Mouse (Mus musculus): Measurements from ENCODE around the gene Rgs3.
A peak's percentile ranks its signal among the peaks of the same experiment; 100 is the strongest.
"Not testable (repeated sequence)": the region's sequence is repeated elsewhere in the genome, so short reads cannot be mapped to it uniquely, and the experiment has no call there.

The Rgs3 gene

DNA sequence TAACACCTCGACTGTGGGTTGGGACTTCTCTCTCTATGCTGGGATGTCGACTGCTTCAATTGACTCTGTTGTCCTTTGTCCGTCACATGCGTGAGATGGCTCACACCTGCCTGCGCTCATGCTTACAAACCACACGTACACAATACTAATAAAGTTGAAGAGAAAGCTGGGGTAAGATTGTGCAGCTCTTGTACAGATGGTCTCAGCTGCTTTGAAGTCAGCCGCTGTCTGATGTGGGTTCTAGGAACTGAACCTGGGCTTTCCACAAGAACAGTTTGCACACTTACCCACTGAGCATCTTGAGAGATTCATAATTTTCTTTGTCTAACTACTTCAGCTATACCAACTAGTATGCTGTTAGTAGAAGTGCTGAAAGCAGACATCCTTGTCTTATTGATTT lies 7.7 kb upstream of the Rgs3 start:
- DNase-seq (ENCODE audit: low spot score), result no peak

DNA sequence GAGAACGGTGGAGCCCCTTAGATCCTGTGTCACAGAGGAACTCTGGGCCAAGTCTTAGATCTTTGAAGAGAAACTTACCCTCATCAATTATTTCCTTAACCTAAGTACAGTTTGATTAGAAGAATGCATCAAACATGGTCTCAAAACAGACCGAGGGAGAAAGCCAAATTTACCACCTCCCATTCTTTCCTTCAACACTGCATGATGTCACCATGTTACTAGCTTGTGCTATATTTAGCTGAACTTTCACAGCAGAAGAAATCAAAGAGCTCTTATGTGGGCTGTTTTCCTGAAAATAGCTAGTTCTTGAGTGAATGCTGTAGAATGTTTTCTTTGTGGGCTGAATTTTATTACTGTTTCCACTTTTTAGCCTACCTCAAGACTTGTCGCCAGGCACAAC lies 2.2 kb upstream of the Rgs3 start:
- DNase-seq (ENCODE audit: low spot score), result no peak

DNA sequence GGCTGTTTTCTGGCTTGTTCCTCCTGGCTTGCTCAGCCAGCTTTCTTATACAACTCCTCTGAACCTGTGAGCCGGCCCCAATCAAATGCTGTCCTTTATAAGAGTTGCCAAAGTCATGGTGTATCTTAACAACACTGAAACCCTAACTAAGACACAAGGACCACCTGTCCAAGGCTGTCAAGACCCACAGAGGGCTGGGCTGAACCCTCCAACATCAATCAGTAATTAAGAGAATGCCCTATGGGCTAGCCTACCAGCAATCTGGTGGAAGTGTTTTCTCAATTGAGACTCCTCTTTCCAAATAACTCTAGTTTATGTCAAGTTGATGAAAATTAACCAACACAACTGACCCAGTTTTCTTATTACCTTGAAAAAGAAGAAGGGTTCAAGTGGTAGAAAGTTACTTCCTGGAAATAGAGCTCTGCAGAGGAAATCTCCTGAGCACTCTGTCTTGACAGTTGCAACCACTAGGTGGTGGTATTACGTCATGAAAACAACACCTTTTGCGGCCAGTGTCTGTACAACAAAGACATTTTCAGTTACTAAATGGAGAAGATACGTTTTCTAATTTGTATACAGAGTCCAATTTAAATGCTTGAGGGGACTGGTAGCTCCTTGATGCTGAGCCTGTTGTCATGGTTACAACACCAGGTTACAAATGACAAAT lies 1.4 kb downstream of the Rgs3 start:
- DNase-seq (ENCODE audit: low spot score), result peak; percentile 88

DNA sequence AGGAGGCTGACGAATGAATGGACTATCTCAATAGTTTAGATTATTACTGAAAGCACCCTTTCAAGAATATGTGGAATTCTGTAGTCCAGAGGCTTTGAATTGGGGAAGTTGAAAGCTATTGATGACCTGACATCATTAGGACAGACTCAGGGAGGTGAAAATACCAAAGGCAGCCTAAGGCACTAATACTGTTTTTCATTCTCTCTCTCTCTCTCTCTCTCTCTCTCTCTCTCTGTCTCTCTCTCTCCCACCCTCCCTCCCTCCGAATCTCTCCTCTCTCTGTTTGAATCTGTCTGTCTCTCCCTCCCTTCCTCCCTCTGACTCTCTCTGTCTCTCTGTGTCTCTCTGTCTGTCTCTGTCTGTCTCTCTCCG lies 2.0 kb downstream of the Rgs3 start:
- DNase-seq (ENCODE audit: low spot score), result no peak

DNA sequence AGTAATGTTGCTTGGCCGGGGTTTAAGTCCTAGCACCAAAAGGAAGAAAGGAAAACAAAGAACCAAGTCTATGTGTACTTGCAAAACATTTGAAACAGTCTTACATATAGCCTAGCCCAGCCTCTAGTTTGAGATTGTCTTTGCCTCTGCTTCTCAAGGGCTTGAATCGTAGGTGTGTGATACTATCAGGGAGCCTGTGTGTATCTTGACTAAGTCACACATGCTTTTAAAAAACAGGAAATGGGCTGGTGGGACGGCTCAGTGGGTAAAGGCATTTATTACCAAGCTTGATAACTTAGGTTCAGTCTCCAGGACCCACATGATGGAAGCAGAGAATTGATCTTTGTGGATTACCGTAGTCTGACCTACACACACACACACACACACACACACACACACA lies 2.4 kb downstream of the Rgs3 start:
- no peak for DNase-seq (ENCODE audit: low spot score)

DNA sequence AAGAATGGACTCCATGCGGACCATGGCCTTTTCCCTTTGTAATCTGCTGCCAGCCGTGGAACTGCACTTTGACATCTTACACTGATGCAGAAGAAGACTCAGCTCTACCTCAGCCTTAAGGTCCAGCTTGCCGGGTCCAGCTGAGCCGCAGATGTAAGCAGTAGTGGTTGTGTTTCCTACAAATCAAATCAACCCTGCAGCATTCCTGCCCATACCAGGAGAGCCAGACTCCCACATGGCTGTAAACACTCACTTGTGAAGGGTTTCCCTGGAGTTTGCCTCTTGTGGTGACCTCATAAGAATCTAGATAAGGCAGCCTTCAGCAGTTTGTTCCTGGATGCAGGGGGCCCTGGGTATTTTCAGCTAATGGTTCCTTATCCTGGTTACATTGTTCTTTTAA lies 6.9 kb downstream of the Rgs3 start:
- DNase-seq (ENCODE audit: low spot score), result peak; percentile 44

DNA sequence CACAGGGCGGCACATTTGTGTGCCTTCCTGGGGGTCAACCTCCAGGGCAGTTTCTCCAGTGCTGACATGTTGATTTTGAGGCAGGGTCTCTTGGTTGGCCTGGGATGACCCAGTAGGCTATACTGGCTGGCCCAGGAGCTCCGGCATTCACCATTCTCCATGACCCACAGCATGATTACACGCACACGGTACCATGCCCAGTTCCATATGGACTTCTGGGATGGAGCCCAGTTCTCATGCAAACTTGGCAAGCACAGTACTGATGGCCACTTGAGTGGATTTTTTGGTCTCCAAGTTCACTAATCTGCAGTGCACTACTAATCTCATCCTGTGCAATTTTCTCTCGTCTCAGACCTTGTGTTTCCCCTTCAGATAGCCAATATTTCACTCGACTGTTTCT lies 8.0 kb downstream of the Rgs3 start:
- DNase-seq (ENCODE audit: low spot score), result no peak

DNA sequence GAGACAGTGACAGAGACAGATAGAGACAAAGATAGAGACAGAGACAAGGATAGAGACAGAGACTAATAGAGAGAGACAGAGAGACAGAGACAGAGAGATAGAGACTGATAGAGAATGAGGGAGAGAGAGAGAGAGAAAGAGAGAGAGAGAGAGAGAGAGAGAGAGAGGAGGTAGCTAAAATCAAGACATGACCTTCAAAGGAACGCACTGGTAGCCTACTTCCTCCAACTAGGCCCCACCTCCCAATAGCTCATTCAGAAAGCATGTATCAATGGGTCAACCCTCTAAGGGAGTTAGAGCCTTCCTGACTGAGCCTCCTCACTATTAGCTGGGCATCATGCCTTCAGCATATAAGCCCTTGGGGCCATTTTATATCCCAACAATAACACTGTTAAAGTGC lies 8.7 kb downstream of the Rgs3 start:
- no peak for DNase-seq (ENCODE audit: low spot score)

DNA sequence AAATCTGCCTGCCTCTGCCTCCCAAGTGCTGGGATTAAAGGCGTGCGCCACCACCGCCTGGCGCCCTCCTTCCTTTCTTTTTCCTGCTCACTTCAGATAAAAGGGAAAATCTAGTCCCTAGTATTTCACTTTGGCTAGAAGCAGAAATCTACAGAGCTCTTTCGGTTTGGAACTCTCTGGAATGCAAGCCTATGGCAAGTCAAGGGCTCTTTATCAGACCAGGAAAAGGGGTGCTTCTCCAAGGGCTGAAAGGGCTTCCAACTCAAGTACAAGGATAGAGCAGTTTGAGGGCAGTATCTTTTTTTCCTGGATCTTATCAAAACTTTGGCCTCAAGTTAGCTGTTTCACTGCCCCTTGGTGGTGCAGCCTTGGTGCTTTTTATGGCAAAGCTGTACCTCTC lies 10.0 kb downstream of the Rgs3 start:
- no peak for DNase-seq (ENCODE audit: low spot score)

DNA sequence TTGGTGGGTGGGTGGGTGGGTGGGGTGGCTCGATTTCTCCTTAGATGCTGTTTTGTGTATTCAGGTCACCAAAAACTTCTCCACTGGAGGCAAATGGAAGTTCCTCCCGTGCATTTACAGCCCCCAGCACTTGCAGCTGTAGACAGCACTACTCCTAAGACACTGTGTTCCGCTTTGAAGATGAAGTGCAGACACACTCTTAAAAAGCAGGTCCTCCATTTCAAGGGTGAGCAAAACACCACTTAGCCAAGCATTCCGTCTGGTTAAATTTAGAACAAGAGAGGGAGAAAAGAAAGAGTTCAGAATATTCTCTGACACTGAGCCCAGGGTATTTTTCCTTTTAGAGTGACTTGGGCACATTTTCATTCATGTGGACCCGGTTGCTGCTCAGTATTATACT lies 10.4 kb downstream of the Rgs3 start:
- DNase-seq (ENCODE audit: low spot score), result peak; percentile 36

DNA sequence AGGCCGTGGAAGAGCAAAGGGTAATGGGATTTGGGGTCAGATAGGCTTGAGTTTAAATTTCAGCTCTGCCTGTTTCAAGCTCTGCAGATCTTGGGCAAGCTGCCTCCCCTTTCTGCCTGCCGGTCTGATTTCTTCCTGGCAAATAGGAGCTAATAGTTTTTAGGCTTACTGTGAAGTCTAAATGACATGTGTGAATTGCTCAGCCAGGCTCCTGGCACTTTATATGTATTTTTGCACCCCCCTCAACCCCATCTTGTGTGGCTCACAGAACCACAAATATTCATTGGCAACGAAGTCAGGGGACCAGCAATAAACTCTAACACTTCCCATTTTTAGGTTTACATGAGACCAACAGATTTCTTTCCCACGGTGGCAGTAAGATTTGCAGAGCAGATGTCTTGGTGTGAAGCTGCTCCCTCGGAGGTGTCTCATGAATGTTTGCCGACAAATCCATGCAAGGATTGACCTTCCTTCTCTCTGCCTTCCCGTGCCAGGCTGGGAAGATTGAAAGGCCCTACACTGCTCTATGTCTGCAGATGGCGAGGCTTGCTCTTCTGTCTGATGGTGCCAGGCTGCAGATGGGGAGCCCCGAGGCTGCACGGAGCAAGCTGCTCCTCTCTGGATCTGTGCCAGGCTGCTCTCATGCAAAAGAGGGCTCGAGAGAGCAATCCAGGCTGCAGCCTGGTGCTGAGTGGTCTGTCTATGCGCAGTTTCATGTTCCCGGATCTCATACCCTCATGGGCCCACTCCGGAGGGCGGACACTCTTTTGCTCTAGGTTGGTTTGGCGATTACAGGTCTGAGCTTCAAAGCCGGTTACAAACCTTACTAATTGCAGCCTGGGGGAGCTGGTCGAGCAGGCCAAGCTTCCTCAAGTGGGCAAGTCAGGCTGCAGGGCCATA lies 23.0 kb downstream of the Rgs3 start:
- DNase-seq (ENCODE audit: low spot score), result no peak

DNA sequence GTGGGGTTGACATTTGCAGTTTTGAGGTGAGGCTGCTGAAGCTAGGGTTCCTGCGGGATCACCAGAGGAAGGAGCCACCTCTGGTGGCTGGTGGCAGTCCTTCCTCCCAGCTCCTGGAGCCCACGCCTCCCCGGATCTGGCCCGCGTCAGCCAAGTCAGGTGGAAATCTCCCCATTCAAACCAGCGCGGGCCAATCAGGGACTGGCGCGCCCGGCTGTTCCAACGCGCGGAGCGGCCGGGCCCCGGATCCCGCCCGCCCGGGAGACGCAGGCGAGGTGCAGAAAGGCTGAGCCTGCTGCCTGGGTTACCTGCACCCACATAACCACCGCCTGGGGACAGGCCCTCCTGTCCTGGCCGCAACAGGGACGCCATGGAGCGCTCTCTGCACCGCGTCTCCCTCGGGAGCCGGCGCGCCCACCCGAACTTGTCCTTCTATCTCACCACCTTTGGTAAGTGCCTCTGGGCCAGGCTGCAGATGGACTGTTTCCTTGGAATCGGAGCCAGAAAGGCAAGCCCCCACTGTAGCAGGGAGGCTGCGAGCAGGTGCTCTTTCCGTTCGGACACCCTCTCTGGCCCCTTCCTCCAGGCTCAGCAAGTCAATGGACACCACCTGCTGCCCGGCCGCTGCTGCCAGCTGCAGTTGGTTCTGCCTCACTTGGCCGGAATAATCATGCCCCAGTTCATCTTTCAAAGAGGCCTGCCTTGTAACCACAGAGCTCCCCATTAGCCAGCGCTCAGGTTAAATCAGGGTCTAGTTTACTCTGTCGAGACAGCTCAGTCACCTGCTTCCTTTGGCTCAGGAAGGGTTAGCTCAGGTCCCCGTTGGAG lies 23.8 kb downstream of the Rgs3 start:
- DNase-seq (ENCODE audit: low spot score), result peak; percentile 60

DNA sequence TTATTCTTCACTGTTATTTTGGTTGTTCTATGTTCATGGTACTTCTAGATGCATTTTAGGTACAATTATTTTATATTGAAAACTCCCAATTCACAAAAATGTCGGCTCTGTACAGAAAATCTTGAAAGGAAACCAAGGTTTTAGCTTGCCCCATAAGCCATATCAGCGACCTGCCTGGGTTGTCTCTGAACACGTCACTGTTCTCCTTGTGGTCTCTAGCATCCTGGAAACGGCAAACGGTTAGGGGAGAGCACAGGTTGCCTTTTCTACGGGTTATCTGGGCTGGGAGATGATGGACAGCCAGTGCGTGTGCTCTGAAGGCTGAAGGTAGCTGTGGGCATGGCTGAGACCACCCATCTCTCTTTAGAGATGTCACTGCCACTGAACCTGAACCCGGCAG lies 27.4 kb downstream of the Rgs3 start:
- DNase-seq (ENCODE audit: low spot score), result no peak

DNA sequence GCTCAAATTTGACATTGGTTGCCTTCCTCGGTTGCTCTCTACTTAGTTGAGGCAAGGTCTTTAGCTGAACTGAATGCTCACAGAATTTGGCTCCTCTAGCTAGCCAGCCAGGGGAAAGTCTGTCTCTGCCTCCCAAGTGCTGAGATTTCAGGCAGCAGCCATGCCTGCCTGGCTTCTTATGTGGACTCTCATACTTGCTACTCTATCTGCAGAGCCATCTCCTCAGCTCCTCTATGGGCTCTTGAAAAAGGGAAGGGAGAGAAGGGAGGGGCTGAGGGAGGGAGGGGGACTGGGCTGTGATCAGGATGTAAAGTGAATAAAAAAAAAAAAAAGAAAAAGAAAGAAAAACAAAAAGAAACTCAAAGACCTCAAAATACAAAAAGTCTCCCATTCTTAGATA lies 31.2 kb downstream of the Rgs3 start:
- no peak for DNase-seq (ENCODE audit: low spot score)

DNA sequence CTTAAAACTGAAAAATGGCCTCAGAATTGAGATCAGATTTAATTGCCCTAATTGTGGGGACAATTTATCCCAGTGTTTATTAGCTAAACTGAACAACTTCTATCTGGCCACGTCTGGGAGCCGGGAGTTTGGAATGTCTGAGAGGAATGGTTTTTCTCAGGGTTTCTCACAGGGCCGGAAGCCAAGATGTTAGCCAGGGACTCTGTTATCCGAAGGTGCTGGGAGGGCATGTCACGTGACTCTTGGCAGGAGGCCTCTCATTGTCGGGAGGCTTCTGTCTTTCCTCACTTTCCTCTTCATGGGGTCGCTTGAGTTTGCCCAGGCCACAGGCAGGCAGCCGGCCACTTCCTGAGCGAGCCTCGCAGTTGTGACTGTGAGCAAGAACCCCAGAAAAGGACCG lies 31.7 kb downstream of the Rgs3 start:
- DNase-seq (ENCODE audit: low spot score), result no peak

DNA sequence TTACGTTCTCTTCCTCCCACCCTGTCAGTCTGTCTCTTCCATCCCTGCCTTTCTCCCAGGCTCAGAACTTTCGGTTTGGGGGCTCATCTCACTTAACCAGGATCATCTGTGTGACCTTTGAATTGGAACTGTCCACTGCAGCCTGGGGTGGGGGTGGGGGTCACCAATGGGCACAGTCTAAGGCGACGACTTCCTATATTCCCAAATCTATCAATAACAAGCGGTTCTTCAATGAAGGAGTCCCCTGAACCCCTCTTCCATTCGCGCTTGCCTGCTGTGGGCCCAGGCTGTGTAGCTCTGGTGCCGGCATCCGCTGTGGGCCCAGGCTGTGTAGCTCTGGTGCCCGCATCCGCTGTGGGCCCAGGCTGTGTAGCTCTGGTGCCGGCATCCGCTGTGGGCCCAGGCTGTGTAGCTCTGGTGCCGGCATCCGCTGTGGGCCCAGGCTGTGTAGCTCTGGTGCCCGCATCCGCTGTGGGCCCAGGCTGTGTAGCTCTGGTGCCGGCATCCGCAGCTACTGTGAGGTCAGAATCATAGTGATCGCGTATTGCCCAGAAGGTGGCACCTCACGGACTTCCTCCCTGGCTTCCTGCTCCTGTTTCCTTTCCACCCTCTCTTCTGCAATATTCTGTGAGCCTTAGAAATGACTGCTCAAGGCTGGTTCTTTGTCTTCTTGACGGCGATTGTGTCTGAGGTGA lies 34.0 kb downstream of the Rgs3 start:
- DNase-seq (ENCODE audit: low spot score), result not testable (repeated sequence)

DNA sequence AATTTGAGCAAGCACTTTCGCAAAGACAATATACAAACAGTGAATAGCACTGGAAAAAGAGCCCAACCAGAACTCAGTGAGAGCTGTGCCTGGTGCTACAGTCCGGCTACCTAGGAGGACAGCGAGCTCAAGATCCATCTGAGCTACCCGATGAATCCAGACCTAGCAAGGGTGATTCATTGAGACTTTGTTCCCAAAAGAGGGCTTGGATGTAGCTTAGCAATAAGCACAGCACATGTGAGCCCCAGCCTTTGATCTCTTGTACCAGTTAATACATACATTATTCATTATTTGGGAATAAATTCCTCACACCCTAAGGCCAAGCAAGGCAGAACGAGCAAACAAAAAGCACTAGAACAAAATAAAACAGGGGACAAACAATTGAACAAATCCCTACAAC lies 34.8 kb downstream of the Rgs3 start:
- no peak for DNase-seq (ENCODE audit: low spot score)

DNA sequence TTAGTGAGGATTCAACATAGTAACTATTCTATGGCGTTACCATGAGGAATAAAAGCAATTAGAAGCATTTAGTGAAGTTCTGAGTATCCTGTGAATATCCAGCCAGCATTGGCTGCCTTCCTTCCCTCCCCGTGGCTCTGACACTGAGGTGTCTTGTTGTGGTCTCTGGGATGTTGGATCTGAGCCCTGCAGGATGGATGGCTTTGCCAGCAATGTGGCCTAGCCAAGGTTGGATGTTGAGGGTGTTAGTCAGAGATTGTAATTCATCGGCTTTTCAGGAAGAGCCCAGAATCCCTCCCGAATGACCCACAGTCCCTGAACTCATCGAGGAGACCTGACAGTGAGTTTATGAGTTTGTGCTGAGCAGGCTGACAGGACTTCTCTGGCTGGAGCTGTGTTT lies 36.4 kb downstream of the Rgs3 start:
- DNase-seq (ENCODE audit: low spot score), result no peak

DNA sequence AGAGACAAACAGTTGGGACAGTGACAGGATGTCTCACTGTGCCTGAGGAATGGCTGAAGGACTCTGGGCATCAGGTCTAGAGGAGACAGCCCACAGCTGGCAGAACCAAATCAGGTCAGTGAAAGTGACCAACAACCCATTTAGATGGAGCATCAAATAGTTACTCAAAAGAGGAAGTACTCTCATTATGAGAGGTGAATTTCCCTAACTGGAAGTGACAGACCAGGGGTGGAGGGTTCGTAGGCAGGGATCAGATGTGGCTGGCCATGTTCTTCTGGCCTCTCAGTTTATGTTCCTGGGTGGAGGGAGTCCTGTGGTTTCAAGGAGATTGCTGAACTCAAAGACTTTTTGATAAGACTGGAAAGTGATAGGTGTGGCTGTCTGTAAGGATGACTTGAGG lies 40.9 kb downstream of the Rgs3 start:
- no peak for DNase-seq (ENCODE audit: low spot score)

DNA sequence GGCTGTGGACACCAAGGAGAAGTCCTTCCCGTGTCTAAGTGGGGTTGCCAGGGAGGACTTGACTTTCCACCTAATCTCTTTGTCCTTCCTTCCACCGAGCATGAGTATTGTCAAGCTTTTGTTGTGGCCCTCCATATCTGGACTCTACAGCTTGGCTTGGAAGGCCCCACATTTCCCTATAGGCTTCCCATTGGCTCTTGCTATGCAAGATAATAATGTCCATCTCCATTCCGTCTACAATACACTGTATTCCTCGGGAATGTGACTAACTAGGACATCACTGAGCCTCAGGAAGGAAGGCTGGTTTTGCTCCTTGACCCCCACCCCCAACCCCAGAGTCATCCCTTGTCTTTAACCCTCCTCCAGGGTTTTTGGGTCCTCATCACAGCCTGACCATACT lies 44.0 kb downstream of the Rgs3 start:
- DNase-seq (ENCODE audit: low spot score), result no peak

DNA sequence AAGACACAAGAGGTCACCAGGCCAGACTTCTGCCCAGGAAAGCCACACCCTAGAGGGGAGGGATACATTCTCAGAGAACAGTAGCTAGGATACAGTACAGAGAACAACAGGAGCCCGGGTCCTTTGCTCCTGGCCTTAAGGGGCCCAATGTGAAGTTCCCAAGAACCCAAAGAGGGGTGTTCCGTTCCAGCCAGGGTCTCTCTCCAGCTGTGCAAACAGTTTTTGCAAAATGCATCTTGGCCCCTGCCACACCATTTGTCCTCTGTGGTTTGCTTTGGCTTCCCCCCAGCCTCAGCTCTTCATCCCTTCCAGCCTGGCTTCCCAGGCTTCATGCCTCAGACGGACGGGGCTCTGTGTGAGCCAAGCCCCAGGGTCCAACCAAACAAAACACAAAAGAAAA lies 44.4 kb downstream of the Rgs3 start:
- DNase-seq (ENCODE audit: low spot score), result no peak

DNA sequence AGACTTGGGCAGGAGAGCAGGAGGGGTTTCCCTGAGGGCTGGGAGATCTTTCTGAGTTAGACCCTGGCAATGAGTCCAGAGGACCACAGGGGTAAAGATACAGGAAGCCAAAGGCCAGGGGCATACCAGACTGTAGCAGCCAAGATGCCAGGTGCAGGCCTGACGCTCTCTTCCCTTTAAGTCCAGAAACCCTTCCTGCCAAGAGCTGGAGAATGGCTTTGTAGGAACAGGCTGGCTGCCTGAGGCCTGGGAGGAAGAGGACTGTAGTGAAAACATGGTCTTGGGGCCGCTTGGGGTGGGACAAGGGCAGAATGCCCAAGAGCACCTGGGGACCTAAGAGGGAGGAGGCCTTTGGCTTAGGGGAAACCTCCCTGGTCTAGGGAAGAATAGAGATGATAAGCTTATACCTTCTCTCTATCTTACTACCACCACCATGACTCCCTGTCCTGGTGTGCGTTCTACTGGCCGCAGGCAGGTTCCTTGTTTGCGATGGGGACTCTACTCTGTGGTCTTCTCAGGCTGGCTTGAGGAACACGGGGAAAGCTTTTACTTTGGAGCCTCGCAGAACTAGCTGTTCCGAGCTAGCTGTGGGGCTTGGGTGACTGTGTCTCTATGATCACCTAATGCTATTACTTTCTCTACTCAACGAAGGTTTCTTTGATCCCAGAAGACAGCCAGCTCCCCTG lies 46.4 kb downstream of the Rgs3 start:
- DNase-seq (ENCODE audit: low spot score), result no peak
